Mouse (Mus musculus): ENCODE data around the gene C2cd3. TPM values are rescaled to one million over a fixed set of nuclear protein-coding genes. Genes with fewer than 3 reads are reported as not detected.

Gene C2cd3
- total and polyA plus RNA-seq, 3 experiments, result 8.5 to 23.5 TPM; not detected in 1

DNA sequence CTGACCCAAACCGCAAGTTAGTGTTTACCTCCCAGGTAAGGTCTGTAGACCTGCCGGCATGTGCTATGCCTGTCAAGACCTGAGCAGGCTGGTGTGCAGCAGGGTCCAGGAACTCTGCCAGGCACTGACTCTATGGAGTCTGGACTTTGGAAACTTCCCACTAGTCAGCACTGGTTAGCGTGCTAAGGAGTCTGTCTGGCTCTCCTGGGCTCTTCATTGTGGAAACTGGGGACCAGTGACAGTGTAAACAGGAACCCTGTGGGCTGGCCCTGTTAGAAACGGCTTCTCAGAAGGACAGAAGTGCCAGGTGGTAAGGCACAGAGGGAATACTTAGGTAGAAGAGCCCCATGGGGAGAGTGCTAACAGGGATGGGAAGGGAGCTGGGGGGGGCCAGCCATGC lies 93.2 kb downstream of the C2cd3 start:
- peak overlapping the region; percentile 77 for H3K27ac ChIP-seq (ENCODE audit: control insufficient read depth, low read depth, low read length)
- no peaks in the 10 kb centered on the region for H3K27me3 ChIP-seq (ENCODE audit: control insufficient read depth in 1 of 2, insufficient read depth in 2 of 2, low read length in 2 of 2)
- peaks cover 0 to 49% of the 10 kb centered on the region in 2 experiments; a peak in 2 of 4 replicates for H3K36me3 ChIP-seq (ENCODE audit: control insufficient read depth in 1 of 2, insufficient read depth in 2 of 2, low read length in 2 of 2)
- no peak for DNase-seq (ENCODE audit: low read depth, low spot score)
- H3K4me1 ChIP-seq (ENCODE audit: control insufficient read depth in 1 of 2, insufficient read depth in 2 of 2, low read length in 2 of 2), result peaks cover 33 to 49% of the 10 kb centered on the region in 2 experiments
- H3K9ac ChIP-seq (ENCODE audit: control insufficient read depth, low read depth, low read length, poor library complexity, severe bottlenecking), result peak overlapping the region; percentile 53
- H3K9me3 ChIP-seq (replicated peaks; ENCODE audit: insufficient read depth, low read length), result no peaks in the 10 kb centered on the region
- TF ChIP-seq RAD21 (IDR thresholded peaks at IDR 0.05; ENCODE audit: low read depth, low read length), result no peak
- TF ChIP-seq ETS1 (IDR thresholded peaks at IDR 0.05; ENCODE audit: low read depth, low read length), result no peak
- TF ChIP-seq ZC3H11A (IDR thresholded peaks at IDR 0.05; ENCODE audit: low read depth, low read length), result no peak
- no peak for TF ChIP-seq KAT2A (conservative IDR thresholded peaks at IDR 0.05; ENCODE audit: low read depth, low read length)
- TF ChIP-seq MYC (IDR thresholded peaks at IDR 0.05; ENCODE audit: low read depth, low read length), result no peak
- TF ChIP-seq RCOR1 (IDR thresholded peaks at IDR 0.05; ENCODE audit: low read depth, low read length), result no peak
- no peak for TF ChIP-seq POLR2AphosphoS2 (IDR thresholded peaks at IDR 0.05; ENCODE audit: low read length)
- TF ChIP-seq MAZ (IDR thresholded peaks at IDR 0.05; ENCODE audit: low read depth, low read length), result no peak
- TF ChIP-seq MXI1 (IDR thresholded peaks at IDR 0.05; ENCODE audit: low read depth, low read length), result no peak
- no peak for TF ChIP-seq JUND (IDR thresholded peaks at IDR 0.05; ENCODE audit: low read depth, low read length)
- TF ChIP-seq POLR2AphosphoS5 (IDR thresholded peaks at IDR 0.05; ENCODE audit: borderline replicate concordance, low read depth, low read length), result no peak
- no peak for TF ChIP-seq NRF1 (IDR thresholded peaks at IDR 0.05; ENCODE audit: insufficient read depth, low read depth, low read length, poor library complexity, severe bottlenecking)
- TF ChIP-seq CTCF (IDR thresholded peaks at IDR 0.05 in 2 of 3, conservative IDR thresholded peaks at IDR 0.05 in 1 of 3; ENCODE audit: control insufficient read depth in 1 of 3, insufficient read depth in 1 of 3, low read depth in 2 of 3, low read length in 3 of 3, poor library complexity in 1 of 3, severe bottlenecking in 1 of 3), result no peak
- no peak for TF ChIP-seq MEF2A (IDR thresholded peaks at IDR 0.05; ENCODE audit: extremely low read depth, insufficient replicate concordance, low read depth, low read length, poor library complexity, severe bottlenecking)
- no peak for TF ChIP-seq TCF12 (IDR thresholded peaks at IDR 0.05; ENCODE audit: low read depth, low read length)
- TF ChIP-seq MAX (IDR thresholded peaks at IDR 0.05; ENCODE audit: low read length), result no peak
- TF ChIP-seq EP300 (IDR thresholded peaks at IDR 0.05; ENCODE audit: low read depth in 1 of 2, low read length in 2 of 2), result no peak
- peak overlapping the region; percentile 34 to 35; a peak in 3 of 4 replicates for H3K4me3 ChIP-seq (ENCODE audit: control insufficient read depth in 1 of 2, insufficient read depth in 1 of 2, low read depth in 2 of 2, low read length in 2 of 2)
- no peaks in the 10 kb centered on the region for H3K79me2 ChIP-seq (ENCODE audit: control insufficient read depth, insufficient read depth, low read length, poor library complexity)

- TF ChIP-seq RAD21 (IDR thresholded peaks at IDR 0.05; ENCODE audit: low read depth, low read length) (no peak), ZNF384 (IDR thresholded peaks at IDR 0.05; ENCODE audit: low read depth, low read length) (no peak), MXI1 (IDR thresholded peaks at IDR 0.05; ENCODE audit: low read depth, low read length) (peak; percentile 46; the same call in 1 of the 2 replicates), ETS1 (IDR thresholded peaks at IDR 0.05; ENCODE audit: low read depth, low read length) (peak; percentile 66), CHD2 (IDR thresholded peaks at IDR 0.05; ENCODE audit: low read length) (no peak), EP300 (IDR thresholded peaks at IDR 0.05; ENCODE audit: low read depth in 1 of 2, low read length in 2 of 2) (peak; percentile 46 to 52; a peak in 3 of 4 replicates), TBP (IDR thresholded peaks at IDR 0.05; ENCODE audit: low read depth, low read length) (0 out of 2 replicates have a peak, but pooled peaks have one; percentile 4), SIN3A (IDR thresholded peaks at IDR 0.05; ENCODE audit: low read length) (peak; percentile 52; the same call in 1 of the 2 replicates), MAX (IDR thresholded peaks at IDR 0.05; ENCODE audit: low read length) (0 out of 2 replicates have a peak, but pooled peaks have one; percentile 6), GATA1 (IDR thresholded peaks at IDR 0.05; ENCODE audit: low read depth, low read length) (0 out of 2 replicates have a peak, but pooled peaks have one; percentile 21)
- Histone ChIP-seq H3K27ac (ENCODE audit: control insufficient read depth, low read depth, low read length) (peak overlapping the region; percentile 77), H3K9me3 (replicated peaks; ENCODE audit: insufficient read depth, low read length) (no peaks in the 10 kb centered on the region), H3K27me3 (ENCODE audit: control insufficient read depth in 1 of 2, insufficient read depth in 2 of 2, low read length in 2 of 2) (no peaks in the 10 kb centered on the region), H3K9ac (ENCODE audit: control insufficient read depth, low read depth, low read length, poor library complexity, severe bottlenecking) (peak overlapping the region; percentile 53), H3K4me3 (ENCODE audit: control insufficient read depth in 1 of 2, insufficient read depth in 1 of 2, low read depth in 2 of 2, low read length in 2 of 2) (peak overlapping the region; percentile 34 to 35), H3K4me1 (ENCODE audit: control insufficient read depth in 1 of 2, insufficient read depth in 2 of 2, low read length in 2 of 2) (peaks cover 33 to 49% of the 10 kb centered on the region in 2 experiments), H3K79me2 (ENCODE audit: control insufficient read depth, insufficient read depth, low read length, poor library complexity) (no peaks in the 10 kb centered on the region), H3K36me3 (ENCODE audit: control insufficient read depth in 1 of 2, insufficient read depth in 2 of 2, low read length in 2 of 2) (peaks cover 0 to 49% of the 10 kb centered on the region in 2 experiments; a peak in 2 of 4 replicates)
- DNase-seq (ENCODE audit: low read depth, low spot score), result peak; percentile 72
These were observed 93.8 kb downstream of the C2cd3 start for GRCm38 (mm10) chr7:100465656-100466309.
